Mouse (Mus musculus): ENCODE results near the gene Nptn. TPM values are rescaled to one million over a fixed set of nuclear protein-coding genes. Genes with fewer than 3 reads are reported as not detected.

Gene Nptn
- total RNA-seq, 2 experiments from 2014 or later = 987 to 1,013 TPM

DNA sequence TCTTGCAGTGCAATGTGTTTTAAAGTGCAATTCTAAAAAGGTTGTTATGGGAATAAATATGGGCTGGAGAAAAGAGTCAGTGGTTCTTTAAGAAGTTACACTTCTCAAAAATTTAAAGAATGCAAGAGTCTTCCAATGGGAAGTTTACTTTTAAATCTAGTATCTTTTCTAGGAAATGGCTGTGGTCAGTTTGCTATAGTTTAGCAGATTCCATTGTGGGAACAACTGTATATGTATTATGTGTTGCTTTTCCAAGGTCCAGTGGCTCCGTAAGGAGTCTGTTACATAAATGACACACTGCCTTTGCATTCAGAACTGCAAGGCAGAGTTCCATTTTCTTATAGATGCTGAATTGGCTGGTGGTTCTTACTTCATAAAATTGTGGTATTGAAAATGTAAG lies 41.0 kb downstream of the Nptn start:
- DNase-seq (ENCODE audit: low spot score in 2 of 2) = no peak
- intact Hi-C loops (cut with DNase I) = no loop called here

- intact Hi-C loops (cut with DNase I) = loop anchor here (5.0 kb wide), 1 partner anchor 45 kb away; the partner anchor contains the start of gene Nptn
These were observed 45.2 kb downstream of the Nptn start for GRCm38 (mm10) chr9:58627197-58627596.

DNA sequence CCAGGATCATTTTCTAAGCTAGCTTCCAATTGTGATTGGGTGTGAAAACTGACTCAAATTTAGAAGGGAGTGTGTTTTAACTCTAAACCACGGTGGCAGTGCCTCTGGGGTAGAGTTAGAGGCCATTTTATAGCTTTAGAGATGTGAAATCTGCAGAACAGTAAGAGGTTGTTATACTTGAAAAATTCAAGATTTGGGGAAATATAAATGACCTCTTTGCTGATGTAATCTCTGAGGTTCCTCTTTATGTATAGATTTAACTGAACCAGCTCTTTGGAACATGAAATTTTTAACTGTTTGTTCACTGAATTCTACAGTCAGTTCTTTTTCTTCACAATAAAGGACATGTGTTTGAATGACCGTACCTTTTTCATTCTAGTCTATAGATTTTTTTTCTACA lies 48.4 kb downstream of the Nptn start:
- intact Hi-C loops (cut with DNase I) = no loop called here
- DNase-seq (ENCODE audit: low spot score in 2 of 2) = no peak

More at GRCm38 (mm10) chr9:58627197-58627596, 45.2 kb downstream of the Nptn start:
- no peak for DNase-seq (ENCODE audit: low spot score in 2 of 2)

GRCm38 (mm10) chr9:58648406-58649264 lies 66.6 kb downstream of the Nptn start:
- intact Hi-C loops (cut with DNase I) = no loop called here
- no peak for DNase-seq (ENCODE audit: low spot score in 2 of 2)

- DNase-seq (ENCODE audit: low spot score in 2 of 2) = no peak
- intact Hi-C loops (cut with DNase I) = no loop called here
These were observed 67.2 kb downstream of the Nptn start for GRCm38 (mm10) chr9:58649265-58649626.

DNA sequence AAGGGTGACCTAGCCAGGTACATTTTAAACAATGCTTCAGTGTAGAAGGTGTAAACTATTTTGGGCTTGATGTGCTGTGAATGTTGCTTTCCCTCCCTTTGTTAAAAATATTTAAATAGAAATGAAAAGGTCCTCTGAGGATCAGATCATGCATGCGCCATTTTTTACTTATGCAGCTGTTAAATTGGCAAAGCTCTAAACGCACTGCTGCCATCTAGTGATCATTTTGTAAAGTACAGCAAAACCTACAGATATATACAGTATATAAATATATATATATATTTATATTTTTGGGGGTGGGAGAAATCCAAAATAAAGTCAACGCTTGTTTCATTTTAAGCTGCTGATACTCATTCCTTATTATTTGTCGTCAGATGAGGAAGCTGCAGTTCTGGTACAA lies 70.0 kb downstream of the Nptn start:
- peak; percentile 76 to 85 for DNase-seq (ENCODE audit: low spot score in 2 of 2)
- intact Hi-C loops (cut with DNase I) = loop anchor here (2.0 to 5.0 kb wide), 2 partner anchors 70 to 111 kb away; partner anchors contain the start of gene Nptn

- intact Hi-C loops (cut with DNase I) = loop anchor here (5.0 kb wide), 1 partner anchor 72 kb away; the partner anchor contains the start of gene Nptn
- DNase-seq (ENCODE audit: low spot score in 2 of 2) = no peak
These were observed 72.5 kb downstream of the Nptn start for GRCm38 (mm10) chr9:58654494-58654893.

- DNase-seq (ENCODE audit: low spot score in 2 of 2) = no peak
- intact Hi-C loops (cut with DNase I) = no loop called here
These were observed 74.4 kb downstream of the Nptn start for GRCm38 (mm10) chr9:58656396-58656795.

DNA sequence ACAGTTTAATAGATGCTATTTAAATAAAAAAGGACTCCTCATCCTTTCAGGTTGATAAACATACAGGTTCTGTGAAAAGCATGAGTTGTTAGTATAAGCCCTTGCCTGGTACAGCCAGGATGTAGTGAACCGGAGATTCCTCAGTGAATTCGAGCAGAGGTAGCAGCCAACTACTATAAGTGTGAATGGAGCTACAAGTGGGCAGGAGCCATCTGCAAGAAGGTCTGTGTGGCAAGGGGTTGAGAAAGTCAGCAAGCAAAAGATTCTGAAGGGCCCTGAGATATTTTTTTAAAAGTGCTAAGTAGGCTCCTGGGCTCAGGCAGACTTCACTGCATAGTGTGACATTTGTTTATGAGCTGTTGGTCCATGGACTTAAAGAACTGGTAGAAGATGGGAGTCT lies 74.8 kb downstream of the Nptn start:
- intact Hi-C loops (cut with DNase I) = no loop called here
- DNase-seq (ENCODE audit: low spot score in 2 of 2) = no peak

DNA sequence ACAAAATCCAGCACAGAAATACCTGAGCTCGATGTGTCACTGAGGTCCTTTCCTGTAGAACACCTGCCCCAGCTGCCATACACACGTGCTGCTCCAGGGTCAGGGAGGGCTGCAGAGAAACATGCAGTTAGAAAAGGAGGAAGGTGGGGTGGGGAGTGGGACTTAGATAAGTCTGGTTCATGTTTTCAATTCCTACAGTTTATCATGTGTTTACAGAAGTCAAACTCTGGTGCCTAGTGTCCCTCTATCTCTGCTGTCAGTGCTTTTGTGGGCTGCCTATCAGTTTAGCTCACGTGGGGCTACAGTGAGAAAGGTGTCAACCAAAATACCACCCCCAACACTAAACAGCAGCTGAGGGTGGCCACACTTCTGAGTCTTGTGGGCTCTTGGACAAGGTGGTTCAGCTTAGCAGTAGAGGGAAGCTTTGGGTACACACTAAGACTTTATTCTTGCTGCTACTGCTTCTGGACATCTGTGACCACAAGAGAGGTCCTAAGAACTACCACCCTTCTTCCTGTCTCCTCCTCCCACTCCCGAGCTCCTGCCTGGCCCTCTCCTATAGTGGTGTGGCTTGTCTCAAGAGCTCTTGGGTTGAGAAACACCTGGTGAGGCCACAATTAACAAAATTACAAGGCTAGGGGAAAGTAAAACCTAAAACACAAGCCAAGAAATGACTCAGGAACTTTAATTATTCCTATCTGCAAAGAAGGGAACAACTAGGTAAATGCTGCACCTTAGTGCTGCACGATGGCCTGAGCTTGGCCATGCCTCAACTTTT lies 75.9 kb downstream of the Nptn start:
- intact Hi-C loops (cut with DNase I) = no loop called here

DNA sequence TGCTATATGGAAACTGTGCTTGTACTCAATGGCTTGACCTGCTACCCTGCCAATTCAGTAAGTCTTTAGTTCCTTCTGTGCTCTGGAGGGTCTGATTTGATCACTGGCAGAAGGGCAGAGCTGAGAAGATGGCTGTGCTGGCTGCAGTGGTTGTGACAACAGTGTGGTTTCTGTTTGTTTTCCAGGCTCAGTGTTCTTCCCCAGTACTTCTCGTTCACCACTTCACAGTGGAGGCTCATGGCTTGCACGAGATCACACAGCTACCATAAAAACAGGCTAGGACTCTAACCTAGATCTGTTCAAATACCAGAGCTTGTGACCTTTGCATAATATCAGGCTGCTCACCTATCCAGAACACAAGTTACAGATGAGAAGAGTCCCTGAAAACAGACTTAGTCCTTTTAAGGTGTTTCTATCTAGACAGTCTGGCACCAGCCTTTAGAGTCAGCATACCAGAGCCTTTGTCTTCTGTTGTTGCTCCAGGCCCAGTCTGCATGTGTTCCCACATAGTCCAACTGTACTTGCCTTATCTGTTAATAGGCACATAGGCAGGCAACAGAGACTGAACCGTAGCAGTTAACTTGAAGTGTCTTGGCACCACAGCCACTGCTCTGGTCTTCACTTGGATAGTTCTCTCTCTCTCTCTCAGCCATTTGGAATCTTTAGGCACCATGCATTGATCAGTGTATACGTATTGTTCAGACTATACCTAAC lies 76.7 kb downstream of the Nptn start:
- DNase-seq (ENCODE audit: low spot score in 2 of 2) = no peak
- intact Hi-C loops (cut with DNase I) = no loop called here

More for the DNA sequence above, 75.9 kb downstream of the Nptn start:
- DNase-seq (ENCODE audit: low spot score in 2 of 2) = no peak

DNA sequence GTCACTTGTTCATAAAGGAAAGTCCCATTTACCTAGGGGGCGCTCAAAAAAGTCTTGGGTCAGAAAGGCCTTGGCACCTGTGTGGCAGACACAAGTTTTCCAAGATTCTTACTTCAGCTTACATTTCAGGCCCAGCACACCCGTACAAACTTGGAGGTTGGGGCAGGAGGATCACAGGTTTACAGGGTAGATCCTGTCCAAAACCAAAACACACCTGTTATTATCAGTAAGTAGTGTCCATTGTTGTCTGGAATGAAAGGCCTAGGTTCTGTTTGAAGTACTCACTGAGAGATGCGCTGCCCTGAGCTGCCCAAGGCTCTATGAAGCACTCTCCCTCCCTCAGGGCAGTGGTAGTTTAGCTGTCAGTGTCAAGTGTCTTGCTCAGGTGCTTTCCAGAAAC lies 77.3 kb downstream of the Nptn start:
- intact Hi-C loops (cut with DNase I) = no loop called here
- DNase-seq (ENCODE audit: low spot score in 2 of 2) = no peak

DNA sequence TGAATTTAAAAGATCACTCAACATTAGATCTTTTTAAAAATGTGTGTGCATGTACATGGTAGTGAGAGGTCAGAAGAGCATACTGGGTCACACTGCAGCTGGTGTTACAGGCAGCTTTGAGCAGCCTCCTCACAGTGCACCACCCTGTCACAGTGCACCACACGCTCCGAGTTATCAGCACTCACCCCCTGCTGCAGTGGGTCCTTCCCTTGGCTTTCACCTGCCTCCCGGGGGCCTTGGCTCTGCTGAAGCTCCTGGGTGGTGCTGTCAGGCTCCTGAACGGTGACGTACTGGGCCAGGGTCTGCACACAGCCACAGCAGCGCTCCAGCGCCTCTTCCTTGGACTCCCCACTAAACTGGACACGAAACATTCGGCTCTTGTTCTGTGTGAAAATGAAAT lies 77.9 kb downstream of the Nptn start:
- DNase-seq (ENCODE audit: low spot score in 2 of 2) = no peak
- intact Hi-C loops (cut with DNase I) = loop anchor here (10.0 kb wide), 1 partner anchor 215 kb away; no protein-coding TSS in a partner anchor

DNA sequence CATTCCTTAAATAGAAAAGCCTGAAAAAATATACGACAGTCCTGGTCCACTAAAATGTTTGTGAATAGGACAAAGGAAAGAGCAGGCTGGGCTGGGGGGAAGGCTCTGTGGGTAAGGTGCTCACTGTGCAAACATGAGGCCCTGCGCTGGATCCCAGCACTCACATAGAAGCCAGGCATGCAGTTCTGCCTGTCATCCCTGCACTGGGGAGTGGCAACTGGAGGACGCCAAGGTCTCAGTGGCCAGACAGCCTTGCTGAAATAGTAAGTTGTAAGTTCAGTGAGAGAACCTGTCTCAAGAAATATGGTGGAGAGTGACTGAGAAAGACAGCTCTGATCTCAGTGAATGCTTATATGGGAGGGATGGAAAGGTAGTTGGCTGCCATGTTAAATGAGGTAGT lies 78.6 kb downstream of the Nptn start:
- intact Hi-C loops (cut with DNase I) = loop anchor here (10.0 kb wide), 1 partner anchor 214 kb away; no protein-coding TSS in a partner anchor
- no peak for DNase-seq (ENCODE audit: low spot score in 2 of 2)

DNA sequence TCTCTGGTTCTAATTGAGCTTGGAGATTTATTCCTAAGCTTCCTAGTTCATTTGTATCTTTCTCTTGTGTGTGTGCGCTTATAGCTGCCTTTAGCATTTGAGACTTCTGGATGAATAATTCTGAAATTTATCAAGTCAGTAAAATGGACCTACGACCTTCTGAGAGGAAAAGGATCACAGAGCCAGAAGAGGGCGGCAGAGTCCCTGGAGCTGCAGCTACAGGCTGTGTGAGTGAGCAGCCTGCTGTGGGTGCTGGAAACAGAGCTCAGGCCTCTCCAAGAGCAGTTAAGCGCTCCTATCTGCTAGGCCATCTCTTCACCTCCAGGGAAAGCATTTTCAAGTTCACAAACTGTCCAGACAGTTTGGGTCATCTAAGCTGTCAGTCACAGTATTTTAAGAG lies 80.0 kb downstream of the Nptn start:
- intact Hi-C loops (cut with DNase I) = loop anchor here (10.0 kb wide), 1 partner anchor 213 kb away; no protein-coding TSS in a partner anchor
- no peak for DNase-seq (ENCODE audit: low spot score in 2 of 2)

GRCm38 (mm10) chr9:58662791-58663190 lies 80.8 kb downstream of the Nptn start:
- no peak for DNase-seq (ENCODE audit: low spot score in 2 of 2)
- intact Hi-C loops (cut with DNase I) = loop anchor here (10.0 kb wide), 1 partner anchor 212 kb away; no protein-coding TSS in a partner anchor

DNA sequence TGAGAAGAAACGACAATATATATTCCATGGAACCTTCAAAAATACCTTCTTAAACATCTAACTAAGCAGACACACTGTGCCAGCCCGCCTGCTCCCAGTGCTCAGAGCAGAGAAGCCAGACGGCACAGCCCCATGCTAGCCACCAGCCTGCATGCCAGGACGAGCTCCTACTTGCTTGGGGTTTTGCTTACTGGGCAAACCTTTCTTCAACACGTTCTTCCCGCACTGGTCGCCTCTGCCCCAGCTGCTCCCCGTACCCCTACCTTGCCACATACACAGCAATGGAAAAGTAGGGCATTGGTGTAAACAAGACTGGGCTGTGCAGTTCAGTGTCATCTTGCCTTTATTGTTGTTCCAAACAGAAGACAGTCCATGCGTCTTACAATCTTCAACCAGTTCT lies 83.5 kb downstream of the Nptn start:
- no peak for DNase-seq (ENCODE audit: low spot score in 2 of 2)
- intact Hi-C loops (cut with DNase I) = loop anchor here (10.0 kb wide), 1 partner anchor 209 kb away; no protein-coding TSS in a partner anchor

GRCm38 (mm10) chr9:58666191-58666590 lies 84.2 kb downstream of the Nptn start:
- no peak for DNase-seq (ENCODE audit: low spot score in 2 of 2)
- intact Hi-C loops (cut with DNase I) = loop anchor here (10.0 kb wide), 1 partner anchor 209 kb away; no protein-coding TSS in a partner anchor

GRCm38 (mm10) chr9:58667244-58667643 lies 85.2 kb downstream of the Nptn start:
- intact Hi-C loops (cut with DNase I) = loop anchor here (10.0 kb wide), 1 partner anchor 208 kb away; no protein-coding TSS in a partner anchor
- no peak for DNase-seq (ENCODE audit: low spot score in 2 of 2)
